Mouse (Mus musculus): ENCODE data around the gene Vmn1r2.
"Not testable (repeated sequence)": the region's sequence is repeated elsewhere in the genome, so short reads cannot be mapped to it uniquely, and the experiment has no call there.

GRCm38 (mm10) chr4:3147926-3148325, 19.2 kb upstream of the Vmn1r2 start:
- TF ChIP-seq CTCF, EP300 (IDR thresholded peaks at IDR 0.05; ENCODE audit: low read depth): not testable (repeated sequence)
